Mouse (Mus musculus) bone marrow macrophage, adult 2 months (primary cell): ENCODE results near the gene Dcn.

ENCODE experiments used
- CTCF ChIP-seq: IDR thresholded peaks from 2 replicates; pipeline ENCODE4 v1.5.1; 2012; ENCODE audit warnings: low read depth, mild to moderate bottlenecking, low read length, moderate library complexity
- POLR2A ChIP-seq: IDR thresholded peaks from 2 replicates; pipeline ENCODE4 v1.6.1; 2012; ENCODE audit warnings: mild to moderate bottlenecking, low read depth, low read length, borderline replicate concordance

DNA sequence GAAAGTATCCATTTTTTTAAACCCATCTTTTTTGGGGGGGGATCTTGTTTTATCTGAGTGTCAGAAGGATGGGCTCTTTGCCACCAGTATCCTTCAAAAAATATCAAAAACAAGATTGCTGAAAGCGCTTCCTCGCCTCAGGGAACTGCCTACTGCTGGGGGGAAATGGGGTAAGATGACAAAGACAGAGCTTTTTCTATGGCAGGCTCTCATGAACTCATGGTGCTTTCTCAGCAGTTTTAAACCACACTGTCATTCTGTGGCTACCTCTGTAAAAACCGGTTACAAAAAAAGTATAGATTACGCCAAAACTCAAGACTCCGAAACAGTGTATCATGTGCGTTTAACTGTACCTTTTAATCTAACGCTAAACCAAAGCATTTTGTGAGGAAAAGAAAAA lies 22.4 kb upstream of the Dcn start:
- TF ChIP-seq CTCF (no peak), POLR2A (no peak)
